Mouse (Mus musculus) brown adipose tissue, adult 24 weeks (tissue): ENCODE results near the gene Vmn1r63. TPM values are rescaled to one million over a fixed set of nuclear protein-coding genes. Genes with fewer than 3 reads are reported as not detected.
"Not testable (repeated sequence)": the region's sequence is repeated elsewhere in the genome, so short reads cannot be mapped to it uniquely, and the experiment has no call there.

Experiments
- H3K27ac ChIP-seq: fragments of 200-500 bp; replicated peaks from 2 replicates; pipeline ENCODE4 v1.5.1; 2012; ENCODE audit warnings: low read depth, mild to moderate bottlenecking, low read length
- H3K4me1 ChIP-seq: fragments of 200-500 bp; 2 replicates; pipeline ENCODE4 v1.6.1; 2012; ENCODE audit warnings: low read length, mixed read lengths; ENCODE audit not compliant: control insufficient read depth, insufficient read depth, insufficient read length
- H3K4me3 ChIP-seq: fragments of 200-500 bp; 2 replicates; pipeline ENCODE4 v1.5.1; 2012; ENCODE audit warnings: low read depth, mild to moderate bottlenecking, low read length, moderate library complexity; ENCODE audit not compliant: insufficient read depth
- polyA plus RNA-seq: library from polyadenylated mRNA; stranded (reverse); fragments of >200 nt; gene quantifications from 2 replicates; pipeline ENCODE4 v1.2.4, GENCODE M21; 2012; ENCODE audit not compliant: missing spikeins, insufficient read depth, insufficient read length

Gene Vmn1r63
- not detected in 2 replicates for polyA plus RNA-seq

DNA sequence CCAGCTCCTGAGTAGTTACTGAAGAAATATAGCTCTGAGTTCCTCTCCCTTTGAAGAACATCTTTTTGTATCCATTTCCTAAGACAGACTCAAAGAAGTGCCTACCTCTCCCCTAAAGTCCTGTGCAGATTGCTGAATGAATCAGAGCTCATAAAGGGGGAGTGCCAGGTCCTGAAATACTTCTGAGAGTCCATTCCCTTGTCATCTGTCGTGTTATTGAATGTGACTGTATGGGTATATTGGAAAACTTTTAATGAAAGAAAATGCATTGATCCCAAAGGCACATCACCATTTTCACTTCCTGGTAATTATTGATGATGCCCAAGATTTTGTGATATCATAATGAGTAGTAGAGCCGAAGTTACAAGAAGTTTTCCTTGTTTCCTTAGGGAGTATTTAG lies at the start of gene Vmn1r63:
TSS of gene Vmn1r63 (minus strand) at position 101 of the 400 bp plus-strand sequence.
- H3K4me3 ChIP-seq, H3K27ac ChIP-seq, H3K4me1 ChIP-seq: not testable (repeated sequence)

Other genes starting within 250 kb of the Vmn1r63 start
- not detected in 2 replicates for gene Vmn1r61, start 192.2 kb downstream of the Vmn1r63 start, polyA plus RNA-seq
- gene Vmn1r62, start 131.8 kb downstream of the Vmn1r63 start, polyA plus RNA-seq: not detected in 2 replicates
- not detected in 2 replicates for gene Vmn1r64, start 79.1 kb upstream of the Vmn1r63 start, polyA plus RNA-seq
- not detected in 2 replicates for gene Vmn1r65, start 205.6 kb upstream of the Vmn1r63 start, polyA plus RNA-seq
- gene Nlrp4c, start 239.7 kb upstream of the Vmn1r63 start, polyA plus RNA-seq: not detected in 2 replicates